In the genomic region with DNA sequence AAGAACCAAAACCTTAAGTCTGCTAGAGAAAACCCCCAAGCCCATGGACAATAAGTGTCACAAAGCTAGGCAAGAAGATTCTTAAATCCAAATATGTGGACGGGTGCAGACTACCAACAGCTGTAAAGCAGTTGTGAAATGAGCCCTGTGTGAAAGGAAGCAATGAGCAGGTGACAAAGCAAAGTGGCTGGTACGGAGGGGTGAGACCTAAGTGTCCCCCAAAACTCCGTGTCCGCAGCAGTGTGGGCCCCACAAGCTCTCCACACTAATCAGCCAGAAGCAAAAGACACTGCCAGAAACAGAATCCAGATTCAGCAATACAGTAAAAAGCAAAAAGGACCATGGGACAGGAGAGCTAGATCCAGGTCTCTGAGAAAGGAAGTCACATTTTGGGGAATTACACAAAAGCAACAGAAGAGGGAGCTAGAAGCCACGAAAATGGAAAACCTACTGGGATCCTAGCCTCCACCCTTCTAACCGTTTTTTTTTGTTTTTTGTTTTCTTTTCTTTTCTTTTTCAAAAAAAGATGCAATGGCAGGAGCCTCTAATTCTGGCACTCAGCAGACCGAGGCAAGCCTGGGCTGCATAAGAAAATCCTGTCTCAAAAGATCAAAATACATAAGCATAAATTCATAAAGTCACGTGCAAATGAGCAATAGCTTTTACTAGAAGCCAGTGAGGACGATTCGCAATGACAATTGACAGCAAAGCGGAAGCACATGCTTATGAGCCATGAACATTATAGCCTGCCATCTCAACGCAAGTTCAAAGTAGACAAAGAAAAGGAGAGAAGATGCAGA, we compare ENCODE assay signal across 8 mouse cellular contexts. TPM values are rescaled to one million over a fixed set of nuclear protein-coding genes. Genes with fewer than 3 reads are reported as not detected.
DNase-seq lines count a peak whose midpoint lies in the region; ATAC-seq and TF ChIP-seq lines count a peak whose summit lies in the region.

No protein-coding gene starts in this region.

- no peak overlapping the region for H3K27ac ChIP-seq in CH12.LX (ENCODE audit: insufficient read depth, low read depth)
- peak overlapping the region; percentile 63 for H3K27ac ChIP-seq in forebrain, embryonic 16.5 days (ENCODE audit: low read length)
- H3K27ac ChIP-seq in intestine, embryonic 16.5 days (ENCODE audit: low read length): no peak overlapping the region
- no peak overlapping the region for H3K27ac ChIP-seq in lung, embryonic 15.5 days

- dilution Hi-C loops in CH12.LX (cut with MboI; ENCODE audit: extremely low pct_ligation_motif_present, extremely low pct_unique_long_range_greater_than_20kb, low sequenced_read_pairs): no loop called here

- H3K4me3 ChIP-seq in CH12.LX (replicated peaks in 1 of 3; ENCODE audit: low read depth in 2 of 3, low read length in 2 of 3, poor library complexity in 1 of 3): no peak overlapping the region
- H3K4me3 ChIP-seq in forebrain, embryonic 16.5 days (replicated peaks; ENCODE audit: low read length): 0 out of 2 replicates have a peak overlapping the region, but pooled peaks have one; percentile 4
- H3K4me3 ChIP-seq in intestine, embryonic 16.5 days (ENCODE audit: low read length): no peak overlapping the region
- peak overlapping the region; percentile 17; the same call in 1 of the 2 replicates for H3K4me3 ChIP-seq in lung, embryonic 15.5 days

- no peak overlapping the region for H3K9ac ChIP-seq in CH12.LX (ENCODE audit: insufficient read depth, low read depth)
- no peak overlapping the region for H3K9ac ChIP-seq in forebrain, embryonic 16.5 days (replicated peaks; ENCODE audit: low read depth, low read length)
- no peak overlapping the region for H3K9ac ChIP-seq in intestine, embryonic 16.5 days (ENCODE audit: low read depth, low read length)
- no peak overlapping the region for H3K9ac ChIP-seq in lung, embryonic 15.5 days

- peak; percentile 71 for ATAC-seq in forebrain, embryonic 16.5 days
- ATAC-seq in intestine, embryonic 16.5 days: peak; percentile 46; the same call in 1 of the 2 replicates
- no peak for ATAC-seq in lung, embryonic 15.5 days (ENCODE audit: borderline replicate concordance, extremely low read depth, low FRiP score, low TSS enrichment)

- H3K9me3 ChIP-seq in CH12.LX (replicated peaks; ENCODE audit: low read length): no peaks in the 10 kb centered on the region
- no peaks in the 10 kb centered on the region for H3K9me3 ChIP-seq in forebrain, embryonic 16.5 days (ENCODE audit: control insufficient read depth, low read length)
- no peaks in the 10 kb centered on the region for H3K9me3 ChIP-seq in intestine, embryonic 16.5 days (ENCODE audit: control insufficient read depth, low read length)
- H3K9me3 ChIP-seq in lung, embryonic 15.5 days: no peaks in the 10 kb centered on the region

- no peaks in the 10 kb centered on the region for H3K36me3 ChIP-seq in CH12.LX (replicated peaks in 1 of 2; ENCODE audit: control insufficient read depth in 1 of 2, insufficient read depth in 1 of 2, low read length in 1 of 2)
- H3K36me3 ChIP-seq in forebrain, embryonic 16.5 days (ENCODE audit: control insufficient read depth, insufficient read depth): no peaks in the 10 kb centered on the region
- H3K36me3 ChIP-seq in intestine, embryonic 16.5 days (ENCODE audit: control insufficient read depth, insufficient read depth, low read length): no peaks in the 10 kb centered on the region
- H3K36me3 ChIP-seq in lung, embryonic 15.5 days: no peaks in the 10 kb centered on the region

- no peaks in the 10 kb centered on the region for H3K79me2 ChIP-seq in CH12.LX (replicated peaks; ENCODE audit: control insufficient read depth, extremely low read depth, insufficient read depth, poor library complexity, severe bottlenecking)

- peak overlapping the region; percentile 36; the same call in 1 of the 2 replicates for H3K4me2 ChIP-seq in CH12.LX (ENCODE audit: insufficient read depth, low read depth, poor library complexity, severe bottlenecking)
- H3K4me2 ChIP-seq in forebrain, embryonic 16.5 days (ENCODE audit: low read length): peak overlapping the region; percentile 29
- H3K4me2 ChIP-seq in intestine, embryonic 16.5 days (ENCODE audit: low read depth, low read length): 0 out of 2 replicates have a peak overlapping the region, but pooled peaks have one; percentile 27
- peak overlapping the region; percentile 39 for H3K4me2 ChIP-seq in lung, embryonic 15.5 days

- peak; percentile 73 for TF ChIP-seq RAD21 in CH12.LX (IDR thresholded peaks at IDR 0.05; ENCODE audit: low read depth, low read length)

- no peak for TF ChIP-seq POLR2A in CH12.LX (IDR thresholded peaks at IDR 0.05; ENCODE audit: low read depth, low read length)

- peak; percentile 21 to 72; a peak in 3 of 4 replicates for TF ChIP-seq CTCF in CH12.LX (conservative IDR thresholded peaks at IDR 0.05 in 1 of 2, IDR thresholded peaks at IDR 0.05 in 1 of 2; ENCODE audit: low read depth in 2 of 2, low read length in 2 of 2)

- H3K27me3 ChIP-seq in CH12.LX (replicated peaks): no peaks in the 10 kb centered on the region
- H3K27me3 ChIP-seq in forebrain, embryonic 16.5 days (replicated peaks; ENCODE audit: control insufficient read depth, insufficient read depth, low read length): no peaks in the 10 kb centered on the region
- H3K27me3 ChIP-seq in intestine, embryonic 16.5 days (replicated peaks; ENCODE audit: control insufficient read depth, insufficient read depth, low read length): no peaks in the 10 kb centered on the region
- no peaks in the 10 kb centered on the region for H3K27me3 ChIP-seq in lung, embryonic 15.5 days

- TF ChIP-seq EP300 in CH12.LX (IDR thresholded peaks at IDR 0.05; ENCODE audit: low read length): no peak

- in situ Hi-C loops in CH12.LX (cut with MboI; ENCODE audit: low pct_ligation_motif_present, low pct_unique_long_range_greater_than_20kb, low sequenced_read_pairs): loop anchor here (5.0 to 25.0 kb wide), 3 partner anchors 155 to 355 kb away; partner anchors contain the start of gene Nlgn3

- DNase-seq in 3134 (ENCODE audit: extremely low read depth, insufficient read length, low spot score) (peak; percentile 37), CH12.LX (ENCODE audit: extremely low read depth) (peak; percentile 59)
- peak; percentile 20 to 30 for DNase-seq in cerebellum, adult 18-20 months
- DNase-seq in retina, adult 2 months (ENCODE audit: low read depth, low spot score): peak; percentile 29
- no peak for DNase-seq in adrenal gland, adult 18-20 months (ENCODE audit: low spot score in 2 of 2)

- 35% methylated on average over 12 of the region's 12 CpGs for WGBS in forebrain, embryonic 16.5 days
- 35% methylated on average over 12 of the region's 12 CpGs for WGBS in intestine, embryonic 16.5 days
- 31% methylated on average over 12 of the region's 12 CpGs for WGBS in lung, embryonic 15.5 days

- H3K4me1 ChIP-seq in CH12.LX (ENCODE audit: control insufficient read depth in 1 of 2, insufficient read depth in 2 of 2): peaks cover 0 to 4% of the 10 kb centered on the region in 2 experiments; a peak in 1 of 4 replicates
- no peaks in the 10 kb centered on the region for H3K4me1 ChIP-seq in forebrain, embryonic 16.5 days (replicated peaks; ENCODE audit: control insufficient read depth, insufficient read depth, low read length)
- no peaks in the 10 kb centered on the region for H3K4me1 ChIP-seq in intestine, embryonic 16.5 days (ENCODE audit: control insufficient read depth, insufficient read depth, low read length)
- H3K4me1 ChIP-seq in lung, embryonic 15.5 days: no peaks in the 10 kb centered on the region

TF ChIP-seq in CH12.LX, 34 proteins besides CTCF, POLR2A, EP300 and RAD21:
- TF ChIP-seq JUND (conservative IDR thresholded peaks at IDR 0.05; ENCODE audit: low read depth, low read length) (no peak), BHLHE40 (IDR thresholded peaks at IDR 0.05; ENCODE audit: low read depth, low read length) (peak; percentile 76), ZNF384 (IDR thresholded peaks at IDR 0.05; ENCODE audit: low read depth, low read length) (peak; percentile 76), POLR2AphosphoS2 (IDR thresholded peaks at IDR 0.05; ENCODE audit: low read depth, low read length) (no peak), ZC3H11A (IDR thresholded peaks at IDR 0.05; ENCODE audit: low read depth, low read length) (no peak), E2F4 (IDR thresholded peaks at IDR 0.05; ENCODE audit: insufficient replicate concordance, low read depth, low read length) (no peak), SMC3 (IDR thresholded peaks at IDR 0.05; ENCODE audit: low read depth, low read length) (peak; percentile 59), NRF1 (IDR thresholded peaks at IDR 0.05; ENCODE audit: low read depth, low read length) (no peak)

RNA-seq across cellular contexts. Expression of gene Slc7a3, which starts 46.4 kb away (rescaled TPM):
- 31.8 and 81.3 TPM in 2 replicates for total RNA-seq in CH12.LX (2012; rRNA removed)
- 50.4 and 53.9 TPM in 2 replicates for total RNA-seq in CH12.LX (2014; rRNA removed)
- 37.5 and 44.6 TPM in 2 replicates for polyA plus RNA-seq in CH12.LX (2012; ENCODE audit: insufficient read length, low read depth)
- polyA plus RNA-seq in forebrain, embryonic 16.5 days (2015; fragmentation: Nextera tagmentation; extraction: Ambion mirVana): 2.1 and 5.1 TPM in 2 replicates
- 1.6 TPM in 2 replicates for polyA plus RNA-seq in intestine, embryonic 16.5 days (2015; fragmentation: Nextera tagmentation; extraction: Ambion mirVana)
- polyA plus RNA-seq in lung, embryonic 15.5 days (2015; fragmentation: Nextera tagmentation; extraction: Ambion mirVana): 0.52 and 0.64 TPM in 2 replicates
- total RNA-seq in adrenal gland, adult 18-20 months (2021): under 1 TPM; 0.77 to 0.80 TPM

Comparison
In these comparisons a context has a peak if more than half of its experiments do, and no peak if none do; other contexts are left out.
1. DNase-seq: peak in 3134 (single experiment), CH12.LX (single experiment), cerebellum, adult 18-20 months (2 of 2) and retina, adult 2 months (single experiment); none in adrenal gland, adult 18-20 months (0 of 2).
2. H3K4me3 ChIP-seq: peak in forebrain, embryonic 16.5 days (single experiment) and lung, embryonic 15.5 days (single experiment); none in CH12.LX (0 of 3) and intestine, embryonic 16.5 days (single experiment).
3. Peak in every context shown above with its lines, with median percentiles within 50 percentile points of each other: H3K4me2 ChIP-seq.